Mouse (Mus musculus): ENCODE data around the gene Themis. TPM values are rescaled to one million over a fixed set of nuclear protein-coding genes. Genes with fewer than 3 reads are reported as not detected.

Gene Themis
- not detected for polyA plus RNA-seq (2012; fragmentation: generic; extraction: Trizol)

DNA sequence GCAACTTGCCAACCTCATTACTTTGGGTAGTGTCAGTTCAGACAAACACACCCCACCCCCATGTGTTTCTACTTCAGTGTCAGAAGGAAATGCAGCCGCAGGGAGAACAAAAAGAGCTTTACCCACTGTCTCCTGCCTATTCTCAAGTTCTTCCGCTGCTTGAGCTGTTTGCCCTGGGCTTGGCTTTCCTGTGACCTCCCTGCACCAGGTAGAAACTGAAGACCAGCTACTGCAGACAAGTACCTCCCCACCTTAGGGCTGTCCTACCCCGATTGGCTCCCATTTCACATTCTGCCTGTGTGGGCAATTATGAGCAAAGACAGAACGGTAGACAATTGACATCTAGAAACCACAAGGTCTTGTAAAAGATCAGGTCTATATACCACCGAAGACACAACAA is at the start of gene Themis:
Themis (plus strand) TSS at position 100 of the 400 bp plus-strand sequence.

